Mouse (Mus musculus) WW6 (cell line): ENCODE results near the gene Klhl40.

Experiments used
- DNase-seq: peaks from one replicate; pipeline ENCODE4 v3.0.0-alpha.2; 2013; ENCODE audit warnings: low read depth, low spot score

Klhl40 gene

DNA sequence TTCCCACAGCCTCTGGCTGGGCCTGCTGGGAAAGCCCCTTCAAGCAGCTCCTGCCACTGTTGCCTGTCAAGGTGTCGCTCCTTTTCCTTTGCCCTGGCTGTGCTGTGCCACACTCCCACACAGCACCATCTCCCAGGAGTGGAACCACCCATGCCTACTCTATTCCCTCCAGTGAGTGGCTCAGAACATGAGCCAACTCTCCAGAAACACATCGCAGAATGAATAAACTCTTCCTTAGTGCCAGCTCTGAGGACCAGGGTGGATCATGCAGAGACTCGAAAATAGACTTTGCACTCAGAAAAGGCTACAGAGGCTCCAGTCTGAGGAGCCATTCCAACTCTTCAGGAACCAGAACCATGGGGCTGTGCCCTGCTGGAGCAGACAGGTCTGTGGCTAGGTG lies 48.9 kb downstream of the Klhl40 start:
- no peak for DNase-seq

- no peak for DNase-seq
These were observed 50.9 kb downstream of the Klhl40 start for GRCm38 (mm10) chr9:121828314-121828713.

DNA sequence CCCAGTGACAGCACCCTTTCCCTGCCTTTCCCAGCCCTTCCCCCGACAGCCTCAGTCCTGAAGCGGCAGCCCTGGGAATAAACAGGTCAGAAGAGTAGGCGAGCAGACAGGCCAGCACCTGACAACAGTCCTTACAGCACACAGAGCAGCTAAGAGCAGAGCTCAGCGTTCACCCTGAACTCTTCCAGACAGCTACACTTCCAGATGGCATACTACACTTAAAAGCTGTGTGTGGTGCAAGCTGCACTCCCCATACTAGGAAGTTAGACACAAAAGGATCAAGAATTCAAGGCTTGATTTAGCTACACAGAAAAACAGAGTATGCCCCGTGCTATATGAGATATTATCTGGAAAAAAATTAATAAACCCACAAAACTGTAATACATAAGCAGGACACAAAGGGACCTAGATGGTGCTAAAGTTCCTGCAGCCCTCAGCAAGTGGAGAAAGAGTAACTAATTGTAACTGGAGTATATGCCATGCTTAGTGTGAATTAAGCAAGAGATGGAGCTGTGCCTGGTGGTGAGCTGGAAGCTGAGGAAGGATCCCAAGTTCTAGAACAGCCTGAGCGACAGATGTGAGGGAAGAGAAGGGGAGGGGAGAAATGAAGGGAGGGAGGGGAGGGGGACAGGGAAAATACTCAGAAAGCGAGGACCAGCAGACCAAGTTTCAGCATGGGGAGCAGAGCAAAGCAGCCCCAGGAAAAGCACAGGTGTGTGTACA lies 52.0 kb downstream of the Klhl40 start:
- DNase-seq = no peak

DNA sequence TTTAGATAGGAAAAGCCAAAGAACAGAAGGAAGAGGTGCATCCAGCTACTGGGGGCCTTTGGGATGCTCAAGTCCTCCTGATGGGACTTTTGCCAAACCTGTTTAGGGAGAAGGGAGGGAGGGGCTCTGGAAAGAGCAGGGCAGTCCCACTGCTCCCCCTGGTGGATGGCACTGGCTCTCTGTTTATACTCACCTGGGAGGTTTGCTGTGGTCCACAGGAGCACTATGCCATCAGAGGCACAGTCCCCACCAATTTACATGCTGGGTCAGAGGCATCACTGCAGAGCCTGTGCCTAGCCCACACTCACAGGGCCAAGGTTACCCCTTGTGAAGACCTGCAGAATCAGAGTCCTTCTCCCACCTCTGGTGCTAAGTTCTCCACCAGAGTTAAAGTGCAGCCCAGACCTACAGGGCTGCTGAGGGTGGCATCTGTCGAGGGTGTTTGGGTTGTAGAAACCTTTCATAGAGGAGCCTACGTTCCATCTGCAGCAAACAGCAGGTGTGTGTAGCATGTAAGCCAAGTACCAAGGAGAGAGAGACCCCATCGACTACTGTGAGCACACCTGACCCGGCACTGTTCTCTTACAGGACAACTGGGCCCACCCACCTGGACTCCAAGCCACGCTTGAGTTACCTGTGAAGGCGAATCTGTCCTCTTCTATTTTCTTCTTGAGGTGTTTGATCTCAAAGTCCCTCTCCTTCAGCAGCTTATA lies 53.0 kb downstream of the Klhl40 start:
- no peak for DNase-seq

- DNase-seq = peak; percentile 40
These were observed 53.5 kb downstream of the Klhl40 start for GRCm38 (mm10) chr9:121830956-121831293.
